Mouse (Mus musculus) frontal cortex, adult (tissue): Measurements from ENCODE around the gene Urad.

Experiments used
- ATAC-seq: cut with Nextera tagmentation; 2 replicates; pipeline ENCODE4 v1.9.2; 2017; ENCODE audit warnings: mild to moderate bottlenecking, moderate library complexity, mixed read lengths; ENCODE audit not compliant: low TSS enrichment

Urad gene

DNA sequence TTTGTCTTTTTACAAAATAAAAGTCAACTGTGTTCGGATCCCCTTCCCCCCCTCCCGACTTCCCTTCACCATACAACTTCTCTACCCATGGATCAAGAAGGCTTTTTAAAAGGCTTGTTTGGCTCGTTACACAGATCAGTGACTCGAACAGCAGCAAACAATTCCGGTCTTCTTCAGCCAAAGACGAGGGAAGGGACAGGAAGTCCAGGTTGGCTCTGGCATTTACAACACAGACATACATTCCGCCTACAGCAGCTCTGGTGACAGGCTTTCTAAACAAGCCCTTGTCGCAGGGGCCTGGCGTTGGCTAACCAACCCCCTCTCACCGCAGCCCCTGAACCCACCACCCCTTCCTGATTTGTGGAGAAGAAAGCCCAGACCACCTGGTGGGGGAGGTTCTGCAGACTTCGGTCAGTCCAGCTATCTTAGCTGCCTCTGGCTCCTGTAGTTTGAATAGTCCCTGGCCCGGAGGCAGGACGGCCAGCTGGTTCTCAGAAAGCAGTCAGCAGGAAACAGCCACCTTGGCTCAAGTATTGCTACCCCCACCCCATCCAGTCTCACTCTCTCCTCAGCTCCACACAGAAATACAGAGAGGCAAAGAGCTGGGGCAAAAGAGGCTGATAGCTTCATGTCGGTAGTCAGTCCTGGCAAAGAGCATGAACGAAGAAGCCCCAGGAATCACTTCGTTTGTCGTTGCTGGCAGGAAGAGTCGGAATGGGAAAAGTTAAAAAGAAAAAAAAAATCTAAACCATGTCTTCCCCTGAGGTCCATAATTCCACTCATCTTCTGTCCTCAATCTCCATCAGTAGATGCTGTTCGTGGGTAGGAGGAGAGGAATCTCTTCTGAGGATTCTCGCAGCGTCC, 21.1 kb downstream of the Urad start:
- no peak for ATAC-seq

DNA sequence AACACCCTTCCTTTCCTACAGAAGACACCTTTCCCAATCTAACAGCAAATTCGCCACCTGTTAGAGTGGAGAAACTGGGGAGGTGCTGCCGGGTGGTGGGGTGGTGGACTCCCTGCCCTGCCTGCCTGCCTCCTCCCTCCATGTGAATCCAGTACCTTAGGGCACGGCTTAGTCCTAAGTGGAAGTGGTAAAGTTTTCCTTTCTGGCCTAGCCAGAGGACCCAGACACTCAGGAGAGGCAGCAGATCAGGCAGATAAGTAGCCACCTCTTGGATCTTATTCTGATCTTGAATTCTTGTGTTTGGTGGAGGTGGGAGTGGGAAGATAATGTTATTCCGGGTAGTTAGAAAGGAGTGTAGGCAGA, 22.3 kb downstream of the Urad start:
- no peak for ATAC-seq

DNA sequence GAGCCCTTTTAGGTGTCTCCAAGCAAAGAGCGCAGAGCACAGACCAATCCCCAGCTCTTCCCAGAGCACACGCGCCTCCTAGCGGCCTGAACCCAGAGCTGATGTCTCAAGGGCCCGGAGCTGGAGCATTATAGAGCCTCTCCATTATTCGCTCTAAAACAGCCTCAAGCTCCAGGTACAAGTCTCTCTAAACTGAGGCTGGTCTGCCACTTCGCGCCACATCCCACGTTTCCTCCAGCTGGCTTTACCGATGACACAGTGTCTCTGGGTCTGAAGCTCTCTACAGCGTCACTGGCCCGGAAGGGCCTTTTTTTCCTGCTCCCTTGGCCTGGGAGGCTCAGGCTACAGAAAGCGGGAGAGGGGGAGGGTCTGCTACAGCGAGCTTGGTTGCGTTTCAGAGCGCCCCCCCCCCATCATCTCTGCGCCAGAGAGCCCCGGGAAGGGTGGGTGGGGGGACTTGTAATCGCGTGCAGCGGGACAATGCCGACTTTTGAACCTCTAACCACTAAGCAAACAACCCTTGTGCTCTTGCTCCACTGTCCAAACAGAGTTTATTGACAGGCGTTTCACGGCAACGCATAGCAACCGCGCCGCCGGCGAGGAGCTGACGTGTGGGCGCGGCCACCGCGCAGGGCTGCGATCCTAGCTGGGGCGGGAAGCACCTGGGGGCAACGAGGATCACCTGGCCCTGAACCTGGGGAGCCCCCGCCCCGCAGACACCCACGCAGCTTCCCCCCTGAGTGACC, 22.8 kb downstream of the Urad start:
- ATAC-seq: peak; percentile 85

DNA sequence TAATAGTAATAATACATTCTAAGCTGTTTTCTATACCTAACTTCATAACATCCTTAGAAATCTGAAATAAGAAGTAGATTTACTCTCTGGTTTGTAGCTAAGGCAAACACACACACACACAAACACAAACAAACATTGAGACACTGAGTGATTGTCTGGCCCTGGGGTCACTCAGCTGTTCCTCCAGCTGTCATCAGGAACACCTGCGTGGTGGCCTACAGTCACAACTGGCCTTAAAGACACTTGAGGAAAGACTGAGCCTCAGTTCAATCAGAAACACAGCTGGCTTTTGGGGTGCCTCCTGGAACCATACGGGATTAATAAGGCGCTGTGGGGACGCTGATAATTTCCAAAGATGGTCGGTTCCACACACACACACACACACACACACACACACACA, 25.0 kb downstream of the Urad start:
- no peak for ATAC-seq

DNA sequence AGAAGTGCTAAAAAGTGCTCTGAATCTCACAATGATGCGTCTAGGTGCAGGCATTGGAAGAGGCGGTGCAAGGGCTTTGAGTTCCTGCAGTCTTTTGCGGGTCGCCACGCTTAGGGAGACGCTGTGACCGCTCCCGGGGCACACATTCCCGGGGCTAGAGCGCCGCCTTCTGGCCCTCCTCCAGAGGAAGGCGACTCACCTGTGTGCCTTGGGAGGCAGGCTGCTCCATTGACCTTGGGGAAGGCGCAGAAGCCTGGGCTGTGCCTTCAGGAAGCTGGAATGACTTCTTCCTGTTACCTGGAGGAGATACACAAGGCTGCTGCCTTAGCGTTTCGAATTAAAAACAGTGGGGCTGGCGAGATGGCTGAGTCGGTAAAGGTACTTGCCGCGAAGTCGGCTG, 28.1 kb downstream of the Urad start:
- no peak for ATAC-seq

DNA sequence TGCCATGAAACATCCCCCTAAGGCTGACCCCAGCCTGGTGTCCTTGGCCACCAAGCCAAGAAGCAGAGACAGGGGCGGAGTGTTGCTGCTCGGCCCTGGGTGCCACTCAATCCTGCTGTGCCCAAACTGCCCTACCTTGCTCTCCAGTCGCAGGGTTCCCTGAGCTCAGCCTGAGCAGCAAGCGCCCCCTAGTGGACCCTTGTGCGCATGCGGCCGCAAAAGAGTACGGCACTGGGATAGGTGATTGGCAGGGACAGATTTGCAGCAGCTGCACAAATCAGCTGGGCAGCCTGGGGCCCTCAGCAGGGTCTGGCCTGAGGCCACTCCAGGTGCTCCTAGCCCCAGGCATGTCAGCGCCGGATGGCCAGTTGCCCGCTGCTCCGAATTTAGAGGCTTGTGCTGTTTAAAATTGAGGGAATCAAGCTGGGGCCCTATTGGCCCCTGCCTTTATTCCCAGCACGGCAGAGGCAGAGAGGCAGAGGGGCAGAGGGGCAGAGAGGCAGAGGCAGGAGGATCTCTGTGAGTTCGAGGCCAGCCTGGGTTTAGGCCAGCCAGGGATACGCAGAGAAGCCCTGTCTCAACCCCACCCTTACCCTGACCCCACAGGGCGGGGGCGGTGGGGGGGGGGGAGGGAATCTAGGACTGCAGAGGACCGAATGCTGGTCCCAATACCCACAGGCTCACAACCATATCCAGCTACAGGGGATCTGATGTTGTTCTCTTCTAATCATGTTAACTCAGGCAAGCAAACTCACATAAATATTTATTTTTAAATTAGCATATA, 28.9 kb downstream of the Urad start:
- peak; percentile 84 for ATAC-seq

DNA sequence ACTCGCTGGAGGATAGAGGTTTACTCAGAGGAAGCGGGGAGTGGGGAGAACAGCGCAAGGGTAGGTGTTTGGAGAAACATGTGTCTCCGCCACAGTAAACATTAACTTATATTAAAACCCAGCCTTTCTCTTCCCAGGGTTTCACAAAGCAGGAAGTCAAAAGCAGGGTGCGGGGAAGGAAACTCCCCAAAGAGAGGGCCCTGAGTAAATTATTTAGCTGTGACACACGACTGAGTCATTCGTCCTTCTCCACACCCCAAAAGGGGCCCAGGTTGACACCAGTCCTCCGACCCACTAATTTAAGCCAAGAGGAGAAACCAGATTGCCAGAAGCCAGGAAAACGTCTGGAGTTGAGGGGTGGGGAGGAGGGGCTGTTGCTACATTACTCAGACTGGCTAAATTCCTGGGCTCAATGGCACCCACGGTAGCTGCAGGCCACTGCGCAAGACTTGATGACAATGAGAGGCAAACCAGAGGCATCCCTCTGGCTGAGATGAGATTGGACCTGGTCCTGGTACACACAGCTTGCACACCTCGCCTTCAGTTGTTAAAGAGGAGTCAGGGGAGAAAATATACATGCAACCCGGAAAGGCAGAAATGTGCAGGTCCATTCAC, 29.6 kb downstream of the Urad start:
- no peak for ATAC-seq

DNA sequence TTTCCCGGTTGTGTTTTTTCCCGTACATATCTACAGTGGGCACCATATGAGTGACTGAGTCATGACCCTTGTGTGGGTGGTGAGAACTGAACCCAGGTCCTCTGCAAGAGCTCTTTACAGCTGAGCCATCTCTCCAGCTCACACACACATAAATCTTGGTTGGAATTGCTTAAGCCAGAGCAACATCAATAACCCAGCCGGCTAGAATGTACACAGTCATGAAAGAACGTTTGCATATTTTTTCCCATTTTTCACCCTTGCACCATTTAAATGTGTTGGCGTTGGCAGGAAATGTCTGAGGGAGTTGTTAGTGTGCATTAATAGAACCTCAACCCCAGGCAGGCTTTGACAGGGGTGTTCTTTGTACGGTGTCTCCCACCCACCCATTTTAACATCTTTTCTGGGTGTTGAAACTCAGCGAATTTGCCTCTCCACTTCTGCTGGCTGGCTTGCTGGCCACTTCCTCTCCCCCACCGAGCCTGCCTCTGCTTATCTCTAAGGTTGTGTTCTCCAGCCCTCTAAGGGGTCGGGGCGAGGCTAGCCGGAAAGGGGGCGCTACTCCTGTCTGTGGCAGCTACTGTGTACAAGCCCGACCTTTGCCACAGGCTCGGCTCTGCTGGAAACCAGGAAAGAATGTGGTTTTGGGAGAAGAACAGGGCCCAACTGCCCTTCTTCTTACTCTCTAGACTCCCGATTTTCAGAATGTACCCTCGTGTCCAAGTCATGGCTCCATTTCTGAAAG, 30.3 kb downstream of the Urad start:
- no peak for ATAC-seq

DNA sequence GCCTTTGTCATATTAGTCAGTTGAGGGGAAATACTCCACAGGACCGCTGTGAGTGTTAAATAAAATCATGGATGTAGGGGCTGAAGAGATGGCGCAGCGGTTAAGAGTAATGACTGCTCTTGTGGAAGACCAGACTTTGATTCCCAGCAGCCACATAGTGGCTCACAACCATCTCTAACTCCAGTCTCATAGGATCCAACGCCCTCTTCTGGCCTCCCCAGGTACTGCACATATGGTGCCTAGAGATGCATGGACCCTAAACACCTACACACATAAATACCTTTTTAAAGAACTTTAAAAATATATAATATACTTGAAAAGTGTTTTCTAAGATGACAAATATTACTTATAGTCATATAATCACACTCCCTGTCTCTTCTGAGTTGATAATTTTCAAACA, 37.9 kb downstream of the Urad start:
- ATAC-seq: no peak

DNA sequence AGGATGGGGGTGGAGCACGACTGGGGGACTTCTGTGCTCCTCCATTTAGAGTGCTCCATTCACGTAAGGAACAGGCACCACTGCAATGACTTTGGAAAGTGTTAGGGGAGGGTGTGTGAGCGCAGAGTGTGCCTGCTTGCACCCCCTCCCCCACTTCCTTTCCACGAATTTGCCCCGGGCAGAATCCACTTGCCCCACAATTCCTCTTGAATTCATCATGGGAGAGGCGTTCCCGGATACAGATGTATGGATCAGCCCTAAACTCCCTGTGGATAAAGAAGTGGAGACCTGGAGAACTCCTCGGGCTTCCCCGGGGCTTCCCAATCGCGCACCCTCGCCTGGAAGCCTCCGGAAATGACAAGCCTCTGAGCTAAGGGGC, 44.7 kb downstream of the Urad start:
- no peak for ATAC-seq

DNA sequence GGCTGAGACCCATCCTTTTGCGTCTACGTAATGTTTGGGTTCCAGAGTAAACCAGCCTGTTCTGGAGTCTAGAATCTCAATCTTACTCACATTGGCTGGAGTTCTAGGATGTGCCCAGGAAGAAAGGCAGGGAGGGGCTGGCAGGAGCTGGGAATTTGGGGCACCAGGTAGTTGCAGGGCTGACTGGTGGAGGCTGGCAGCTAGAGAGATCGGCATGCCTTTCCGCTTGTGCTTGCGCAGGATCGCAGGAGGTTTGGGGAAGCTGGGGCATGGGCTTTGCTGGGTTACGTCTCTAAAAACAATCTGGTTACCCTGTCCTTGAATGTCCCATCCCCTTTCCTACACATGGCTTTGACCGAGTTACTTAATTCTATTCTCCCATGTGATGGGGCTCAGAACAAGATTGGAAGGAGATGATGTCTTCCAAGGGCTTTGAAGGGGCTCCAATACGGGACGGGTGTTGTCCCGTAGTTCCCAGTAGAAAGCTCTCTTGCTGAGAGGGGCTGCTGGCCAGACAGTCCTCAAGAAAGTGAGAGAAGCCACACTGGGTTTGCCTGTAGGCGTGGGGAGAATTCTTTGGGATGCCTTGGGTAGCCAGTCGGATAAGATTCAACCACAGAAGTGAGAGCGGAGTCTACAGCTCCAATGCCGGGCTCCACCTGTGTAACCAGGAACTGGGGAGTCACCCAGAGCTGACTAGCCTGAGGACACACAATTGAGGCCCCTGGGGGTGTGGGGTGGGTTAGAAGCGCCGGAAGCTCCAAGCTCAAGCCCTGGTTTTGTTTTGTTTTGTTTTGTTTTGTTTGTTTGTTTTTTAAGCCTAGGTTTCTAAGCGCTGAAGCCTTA, 45.3 kb downstream of the Urad start:
- no peak for ATAC-seq

DNA sequence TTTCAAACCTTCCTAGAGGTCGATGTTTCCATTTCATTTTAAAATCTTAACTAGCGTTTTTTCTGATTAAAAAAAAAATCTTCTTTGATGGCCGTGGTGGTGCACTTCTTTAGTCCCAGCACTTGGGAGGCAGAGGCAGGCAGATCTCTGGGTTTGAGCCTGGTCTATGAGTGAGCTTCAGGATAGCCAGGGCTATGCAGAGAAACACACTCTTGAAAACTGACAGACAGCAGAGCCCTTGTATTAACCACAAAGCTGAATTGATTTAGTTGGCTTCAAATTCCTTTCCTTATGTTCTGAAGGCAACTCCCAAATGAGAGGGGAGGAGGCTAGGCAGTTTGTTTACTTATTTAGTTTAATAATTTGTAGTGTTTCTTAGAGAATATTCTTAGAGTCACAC, 46.5 kb downstream of the Urad start:
- ATAC-seq: no peak

DNA sequence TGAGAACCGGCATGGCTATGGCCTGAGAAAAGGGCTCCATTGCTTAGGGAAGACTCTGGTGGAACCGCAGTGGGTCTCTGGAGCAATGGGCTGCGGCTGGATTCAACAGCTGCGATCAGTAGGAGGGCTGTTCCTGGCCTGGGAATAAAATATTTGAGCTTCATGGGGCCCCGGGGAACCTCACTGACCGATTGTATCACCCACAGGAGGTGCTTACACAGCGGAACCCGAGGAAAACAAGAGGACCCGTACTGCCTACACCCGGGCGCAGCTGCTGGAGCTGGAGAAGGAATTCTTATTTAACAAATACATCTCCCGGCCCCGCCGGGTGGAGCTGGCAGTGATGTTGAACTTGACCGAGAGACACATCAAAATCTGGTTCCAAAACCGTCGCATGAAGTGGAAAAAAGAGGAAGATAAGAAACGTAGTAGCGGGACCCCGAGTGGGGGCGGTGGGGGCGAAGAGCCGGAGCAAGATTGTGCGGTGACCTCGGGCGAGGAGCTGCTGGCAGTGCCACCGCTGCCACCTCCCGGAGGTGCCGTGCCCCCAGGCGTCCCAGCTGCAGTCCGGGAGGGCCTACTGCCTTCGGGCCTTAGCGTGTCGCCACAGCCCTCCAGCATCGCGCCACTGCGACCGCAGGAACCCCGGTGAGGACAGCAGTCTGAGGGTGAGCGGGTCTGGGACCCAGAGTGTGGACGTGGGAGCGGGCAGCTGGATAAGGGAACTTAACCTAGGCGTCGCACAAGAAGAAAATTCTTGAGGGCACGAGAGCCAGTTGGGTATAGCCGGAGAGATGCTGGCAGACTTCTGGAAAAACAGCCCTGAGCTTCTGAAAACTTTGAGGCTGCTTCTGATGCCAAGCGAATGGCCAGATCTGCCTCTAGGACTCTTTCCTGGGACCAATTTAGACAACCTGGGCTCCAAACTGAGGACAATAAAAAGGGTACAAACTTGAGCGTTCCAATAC, 47.8 kb downstream of the Urad start:
- ATAC-seq: no peak

DNA sequence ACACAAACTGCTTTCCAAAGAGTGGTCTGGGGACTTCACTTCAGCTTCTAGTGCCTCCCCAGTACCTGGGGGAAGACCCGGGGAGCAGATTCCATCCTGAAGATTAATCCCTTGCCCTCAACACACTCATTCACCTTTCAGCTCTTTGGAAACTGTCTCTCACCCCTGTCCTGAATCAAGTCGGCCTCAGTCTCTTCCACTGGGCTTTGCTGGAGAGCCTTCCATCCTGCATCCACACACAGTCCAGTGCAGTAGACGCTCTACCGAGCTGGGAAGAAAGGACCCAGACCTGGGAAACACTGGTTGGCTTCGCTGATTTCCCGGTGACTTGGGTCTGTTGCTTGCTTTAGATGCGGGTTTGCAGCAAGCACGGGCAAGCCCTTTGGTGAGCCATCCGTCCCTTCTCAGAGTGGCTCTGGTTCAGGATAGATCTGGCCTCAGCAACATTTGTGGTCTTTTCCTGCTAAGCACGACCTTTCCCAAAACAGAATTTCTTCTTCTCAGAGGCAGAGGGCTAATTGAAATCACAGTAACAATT, 49.4 kb downstream of the Urad start:
- no peak for ATAC-seq

DNA sequence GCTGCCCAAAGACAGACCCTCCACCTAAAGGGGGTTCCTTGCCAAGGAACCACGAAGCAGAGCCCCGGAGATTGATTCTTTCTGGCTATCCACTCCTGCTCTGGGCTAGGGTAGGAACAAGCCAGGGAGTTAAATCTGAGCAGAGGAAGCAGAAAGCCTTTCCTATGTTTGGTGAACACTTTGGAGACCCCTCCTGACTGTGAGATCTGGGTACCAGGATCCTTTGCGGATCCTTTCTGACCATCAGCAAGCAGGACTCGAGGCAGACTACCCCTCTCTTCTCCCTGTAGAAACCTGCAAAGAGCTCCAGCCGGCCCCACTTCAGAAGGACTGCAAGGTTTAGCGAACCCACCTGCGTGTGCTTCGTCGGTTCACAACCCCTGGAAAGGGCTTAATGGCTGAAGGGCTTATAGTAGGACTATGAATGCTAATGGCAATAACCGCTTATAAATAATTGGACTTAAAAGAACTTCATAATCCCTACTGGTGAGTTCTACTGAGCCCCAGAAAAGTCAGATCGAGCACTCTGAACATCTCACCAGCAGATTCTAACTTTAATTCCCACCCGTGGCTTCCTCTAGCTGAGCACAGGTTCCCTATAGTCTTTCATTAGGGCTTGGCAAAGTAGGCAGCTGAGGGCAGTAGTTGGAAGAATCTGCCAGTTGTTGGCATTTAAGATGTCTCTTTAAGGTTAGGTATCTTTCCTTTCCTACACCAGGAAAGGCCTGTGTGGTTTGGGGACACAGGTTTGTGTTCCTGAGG, 50.0 kb downstream of the Urad start:
- no peak for ATAC-seq

DNA sequence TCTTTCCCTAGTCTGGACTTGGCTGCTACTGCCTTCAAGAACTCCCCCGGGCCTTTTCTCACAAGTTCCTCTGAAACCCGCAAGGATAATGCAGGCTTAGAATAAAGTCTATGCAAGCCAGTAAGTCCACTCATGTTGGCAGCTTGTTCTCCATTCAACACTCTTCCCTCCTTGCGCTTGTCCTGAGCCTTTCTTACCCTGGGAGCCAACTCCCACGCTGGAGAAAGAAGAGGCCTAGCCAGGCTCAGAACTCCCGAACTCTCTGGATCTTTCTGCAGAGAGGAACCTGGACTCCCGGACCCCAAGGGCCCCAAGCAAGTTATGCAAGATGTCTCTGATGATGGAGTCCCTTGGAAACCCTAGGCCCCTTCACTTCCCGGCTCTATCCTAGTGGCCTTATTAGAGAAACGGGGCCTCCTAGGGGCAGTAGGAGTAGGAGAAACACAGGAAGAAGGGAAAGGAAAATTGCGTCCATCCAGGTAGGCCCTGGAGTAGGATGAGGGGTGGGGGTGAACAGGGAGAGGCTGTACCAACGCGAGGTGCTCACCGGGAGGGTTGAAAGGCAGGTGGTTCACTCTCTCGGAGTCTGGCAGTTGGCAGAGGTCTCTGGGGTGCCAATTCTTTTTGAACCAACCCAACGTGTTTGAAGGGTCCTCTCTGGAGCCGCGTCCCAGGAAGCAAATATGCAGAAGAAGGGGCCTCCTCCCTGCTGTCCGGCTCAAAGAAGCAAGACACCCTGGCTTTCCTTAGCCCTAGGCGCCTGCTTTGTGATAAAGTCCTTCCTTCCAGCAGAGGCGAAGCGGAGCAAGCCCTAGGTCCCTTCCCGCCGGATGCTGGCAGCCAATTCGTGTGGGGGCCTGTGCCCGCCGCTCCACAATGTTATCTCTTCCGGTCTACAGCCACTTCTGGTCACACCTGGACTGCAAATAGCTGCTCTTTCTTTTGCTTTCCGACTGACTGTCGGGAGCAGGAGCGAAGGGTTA, 51.3 kb downstream of the Urad start:
- no peak for ATAC-seq
